Mouse (Mus musculus) small intestine, adult 2 months (tissue): Measurements from ENCODE around the gene Pigq.

ENCODE experiments used
- CTCF ChIP-seq: fragments of 200-500 bp; IDR thresholded peaks from 2 replicates; pipeline ENCODE4 v1.5.1; 2012; ENCODE audit warnings: low read depth, mild to moderate bottlenecking, control low read depth, inconsistent platforms, low read length, moderate library complexity, mixed read lengths; ENCODE audit not compliant: insufficient replicate concordance, insufficient read length; ENCODE audit errors: extremely low read depth
- POLR2A ChIP-seq: fragments of 200-500 bp; IDR thresholded peaks from 2 replicates; pipeline ENCODE4 v1.6.1; 2012; ENCODE audit warnings: low read depth, mild to moderate bottlenecking, control low read depth, inconsistent platforms, low read length, moderate library complexity

GRCm38 (mm10) chr17:25962413-25962905, 17.7 kb upstream of the Pigq start:
- TF ChIP-seq CTCF (no peak), POLR2A (no peak)
